Mouse (Mus musculus) left cerebral cortex, adult 9 months (tissue): ENCODE data around the gene Efcab10.

Experiments used
- DNase-seq, 2 experiments: peaks; one replicate each; pipeline ENCODE4 v3.0.0; 2022; ENCODE audit warnings: low spot score in 2 of 2

Efcab10 gene

DNA sequence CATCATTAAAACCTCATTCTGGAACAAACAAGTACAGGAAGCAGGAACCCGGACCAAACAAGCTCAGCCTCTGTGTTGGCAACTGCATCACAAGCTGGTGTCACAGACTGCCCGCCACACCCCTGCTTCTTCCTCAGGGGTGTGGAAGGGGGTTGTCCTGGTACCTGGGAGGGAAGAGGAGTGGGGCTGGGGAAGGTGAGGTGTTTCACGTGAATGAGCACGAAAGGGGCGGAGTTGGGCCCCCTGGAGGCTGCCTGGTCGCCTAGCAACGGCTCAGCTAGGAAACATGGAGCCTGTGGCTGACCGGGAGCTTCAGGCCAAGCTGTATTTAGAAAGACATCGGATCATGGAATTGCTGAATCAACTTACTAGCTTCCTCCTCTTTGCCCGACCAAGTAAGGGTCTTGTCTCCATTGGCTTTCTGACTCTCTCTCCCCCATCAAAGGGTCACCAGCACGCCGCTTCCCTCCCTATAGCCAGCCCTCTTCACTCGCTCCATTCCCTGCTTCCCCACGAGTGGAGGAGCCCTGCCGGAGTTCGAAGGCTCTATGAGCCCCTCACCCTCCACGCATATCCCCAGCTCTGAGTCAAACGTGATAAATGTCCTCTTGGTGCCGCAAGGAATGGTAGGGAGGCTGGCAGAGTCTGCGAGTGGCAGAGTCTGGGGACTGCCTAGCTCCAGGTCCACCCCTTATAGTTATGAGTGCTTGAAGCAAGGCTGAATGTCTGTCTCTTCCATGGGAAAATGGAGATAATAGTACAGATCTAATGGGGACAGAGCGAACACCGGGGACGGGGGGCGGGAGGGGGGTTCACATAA lies at the start of gene Efcab10:
TSS of gene Efcab10 (plus strand) at position 51 of the 820 bp plus-strand sequence.
- peak in 1 of 2 experiments; percentile 67 for DNase-seq

DNA sequence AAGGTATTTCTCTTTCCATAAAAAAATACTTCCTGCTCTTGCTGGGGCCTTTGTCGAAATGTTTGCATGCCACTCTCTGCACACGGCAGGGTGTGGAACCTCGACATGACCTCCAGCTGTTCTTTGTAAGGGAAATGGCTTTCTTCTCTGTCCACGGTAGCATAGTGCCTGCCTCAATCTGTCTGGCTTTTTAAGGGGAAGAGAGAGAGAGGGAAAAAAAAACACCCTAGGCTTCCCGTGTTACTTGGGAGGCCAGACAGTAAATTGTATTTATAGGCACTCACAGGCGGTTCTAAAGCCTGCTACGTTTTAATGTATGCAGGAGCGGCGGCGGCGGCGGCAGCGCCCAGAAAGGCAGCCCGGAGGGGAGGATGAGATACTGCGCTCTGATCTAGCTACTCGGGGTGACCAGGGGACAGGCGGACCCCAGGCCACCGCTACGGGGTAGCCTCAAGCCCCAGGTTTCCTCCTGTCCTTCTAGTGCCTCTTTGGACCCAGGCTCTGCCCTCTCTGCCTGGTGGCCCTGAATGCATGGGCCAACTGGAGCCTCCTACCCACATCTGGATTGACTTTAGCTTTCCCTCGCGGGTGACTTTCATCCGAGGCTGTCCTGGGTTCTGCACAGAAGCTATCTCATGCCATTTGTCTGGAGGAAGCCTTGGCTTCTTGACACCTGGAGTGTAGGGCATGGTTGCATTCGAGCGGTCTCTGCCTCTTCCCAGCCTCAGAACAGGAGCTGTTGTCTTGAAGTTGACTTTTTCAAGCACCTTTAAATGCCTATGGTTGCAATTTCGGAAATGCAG lies 49.5 kb upstream of the Efcab10 start:
- DNase-seq: peak in 1 of 2 experiments; percentile 59

DNA sequence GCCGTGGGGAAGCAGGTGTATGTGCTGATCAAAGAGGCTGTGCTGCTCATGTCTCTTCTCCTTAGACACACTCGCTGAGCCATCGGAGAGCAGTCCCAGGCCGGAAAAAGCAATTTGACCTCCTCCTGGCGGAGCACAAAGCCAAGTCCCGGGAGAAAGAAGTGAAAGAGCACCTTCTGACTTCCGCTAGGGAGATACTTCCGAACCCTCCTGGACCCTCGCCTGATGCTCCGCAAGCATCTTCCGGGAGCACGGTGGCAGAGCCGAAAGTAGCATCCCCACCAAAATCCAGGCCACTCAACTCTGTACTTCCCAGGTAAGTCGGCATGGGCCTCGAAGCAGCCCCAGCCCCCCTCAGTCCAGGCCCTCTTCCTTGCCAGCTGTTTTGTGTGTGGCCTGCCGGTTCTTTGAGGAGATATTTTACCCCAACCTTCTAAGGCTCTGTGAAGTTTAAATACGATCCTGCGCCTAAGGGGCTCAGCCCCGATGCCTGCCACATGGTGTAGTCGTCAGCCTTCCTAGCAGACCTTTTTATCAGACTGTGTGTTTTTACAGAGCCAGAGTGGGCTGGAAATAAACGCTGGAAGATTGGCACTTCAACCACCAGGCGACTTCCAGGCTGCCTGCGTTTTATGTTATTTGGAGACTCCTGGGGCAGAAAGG lies 48.8 kb upstream of the Efcab10 start:
- no peak for DNase-seq

DNA sequence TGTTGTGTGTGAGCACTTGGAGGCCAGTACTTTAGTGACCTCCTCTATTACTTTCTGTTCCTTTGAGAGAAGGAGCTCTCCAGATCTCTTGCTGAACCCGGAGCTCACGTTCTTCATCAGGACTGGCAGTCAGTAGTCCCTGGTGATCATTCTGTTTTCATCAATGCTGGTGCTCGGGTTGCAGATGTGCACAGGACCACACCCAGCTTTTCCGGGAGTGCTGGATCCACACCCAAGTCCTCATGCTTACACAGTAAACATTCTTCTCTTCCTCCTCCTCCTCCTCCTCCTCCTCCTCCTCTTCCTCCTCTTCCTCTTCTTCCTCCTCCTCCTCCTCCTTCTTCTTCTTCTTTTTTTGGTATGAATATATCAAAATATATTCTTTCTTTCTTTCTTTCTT lies 42.0 kb upstream of the Efcab10 start:
- DNase-seq: no peak

DNA sequence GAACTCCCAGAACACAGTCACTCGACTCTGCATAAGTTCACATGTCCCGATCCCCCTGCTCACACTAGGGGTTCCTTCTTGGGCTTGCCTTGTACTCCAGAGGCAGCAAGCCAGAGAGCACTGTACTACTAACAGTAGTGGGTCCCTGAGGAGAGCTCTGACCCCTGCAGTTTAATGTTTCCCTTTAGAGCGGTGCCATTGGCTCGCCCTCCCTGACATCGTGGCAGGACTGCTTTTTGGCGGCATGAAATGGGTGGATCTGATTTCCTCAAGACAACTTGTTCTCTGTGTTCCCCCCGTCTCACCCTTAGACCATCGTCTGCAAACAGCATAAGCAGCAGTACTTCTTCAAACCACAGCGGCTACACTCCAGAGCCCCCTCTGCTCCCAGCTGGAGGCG lies 36.3 kb upstream of the Efcab10 start:
- DNase-seq: no peak

DNA sequence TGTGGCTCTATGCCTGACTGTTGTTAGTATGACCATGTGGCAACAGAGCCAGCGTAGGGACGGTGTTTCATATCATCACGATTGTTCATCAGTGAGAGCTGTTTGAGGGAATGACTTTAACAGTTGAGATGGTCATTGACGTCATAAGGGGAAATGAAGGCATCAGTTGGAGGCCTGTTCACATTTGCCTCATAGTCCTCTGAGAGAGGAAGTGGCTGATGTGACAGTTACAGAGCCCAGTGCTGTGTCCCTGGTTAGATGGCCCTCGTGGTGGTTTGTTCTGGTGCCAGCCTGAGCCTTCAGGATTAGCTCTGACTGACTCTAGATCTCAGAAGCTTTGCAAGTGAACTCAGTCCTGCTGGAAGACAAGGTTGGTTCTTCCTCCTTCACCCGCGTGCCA lies 35.4 kb upstream of the Efcab10 start:
- DNase-seq: no peak

DNA sequence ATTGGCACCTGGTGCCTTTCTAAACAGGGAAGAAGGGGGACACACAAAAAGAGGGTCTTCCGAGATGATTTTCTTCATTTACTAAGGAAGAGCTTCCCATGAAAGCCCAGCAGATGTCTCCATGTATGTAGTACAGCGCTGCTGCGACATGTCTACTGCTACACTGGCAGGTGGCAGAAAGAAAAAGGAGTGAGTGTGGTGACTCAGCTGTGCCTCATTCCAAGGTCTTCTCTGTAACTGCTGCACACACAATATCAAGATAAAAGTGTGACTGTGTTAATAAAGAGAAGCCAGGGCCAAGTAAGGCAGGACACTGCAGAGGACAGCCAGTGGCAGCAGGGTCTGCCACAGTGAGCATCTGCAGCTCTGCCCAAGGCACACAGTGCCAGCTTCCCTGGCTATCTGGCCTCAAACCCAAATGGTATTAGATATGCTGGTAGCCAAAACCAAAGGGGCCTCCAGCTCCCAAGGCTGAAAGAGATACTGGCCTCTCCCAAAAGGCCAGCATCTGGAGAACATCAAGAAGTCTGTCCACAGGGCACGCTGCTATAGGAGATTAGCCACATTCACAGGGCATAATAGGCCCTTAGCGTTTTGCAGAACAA lies 34.7 kb upstream of the Efcab10 start:
- DNase-seq: no peak

DNA sequence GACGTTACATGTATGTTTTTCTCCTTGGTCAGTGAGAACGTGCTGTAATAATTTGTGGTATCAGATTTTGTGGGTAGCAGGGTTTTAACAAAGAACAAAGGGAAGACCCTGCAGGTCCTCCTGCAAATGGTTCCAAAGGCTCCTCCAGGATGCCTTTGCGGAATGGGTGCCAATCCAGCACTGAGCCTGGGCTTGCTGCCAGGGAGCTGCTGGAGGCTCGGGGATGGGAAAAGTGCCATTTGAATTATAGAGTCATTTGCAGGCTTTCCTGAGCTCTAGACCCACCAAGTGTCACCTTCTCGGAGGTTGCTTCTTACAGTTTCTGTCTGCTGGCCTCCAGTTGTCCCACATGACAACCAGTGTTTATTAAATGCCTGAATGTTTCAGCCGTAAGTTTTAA lies 33.9 kb upstream of the Efcab10 start:
- peak; percentile 31 to 85 for DNase-seq

DNA sequence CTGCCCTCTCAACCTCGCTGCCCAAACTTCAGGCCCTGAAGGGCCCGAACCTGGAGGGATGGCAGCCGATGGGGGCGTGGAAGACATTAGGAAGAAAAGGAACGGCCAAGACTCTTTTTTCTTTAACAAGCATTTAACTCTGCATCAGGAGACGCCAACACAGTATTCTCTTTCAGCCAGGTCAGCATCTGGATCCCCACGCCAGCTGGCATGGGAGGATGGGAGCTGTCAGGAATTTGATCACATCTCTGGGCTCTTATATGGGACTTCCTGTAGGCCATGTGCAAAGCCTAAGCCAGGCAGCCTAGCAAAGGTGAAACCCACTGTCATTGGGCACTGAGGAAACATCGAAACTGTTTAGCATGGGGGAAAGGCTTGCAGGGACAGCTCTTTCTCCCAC lies 30.1 kb upstream of the Efcab10 start:
- DNase-seq: no peak

DNA sequence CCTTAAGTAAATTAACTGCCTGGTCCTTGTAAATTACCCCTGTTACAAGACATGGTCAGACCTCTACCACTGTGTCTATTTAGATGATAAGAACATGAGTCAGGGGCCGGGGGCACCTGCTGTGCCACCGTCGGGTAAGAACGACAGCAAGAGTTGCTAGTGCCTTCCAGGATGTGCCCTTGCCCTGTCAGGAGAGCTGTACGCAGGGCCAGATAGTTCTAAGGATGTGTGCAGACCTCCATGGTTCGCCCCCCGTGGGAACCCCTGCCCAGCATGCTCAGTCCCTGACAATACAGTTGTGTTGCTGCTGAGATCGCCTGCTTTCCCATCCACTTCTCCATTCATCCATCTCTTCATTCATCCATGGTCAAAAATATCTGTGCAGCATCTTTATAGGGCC lies 29.5 kb upstream of the Efcab10 start:
- DNase-seq: no peak

DNA sequence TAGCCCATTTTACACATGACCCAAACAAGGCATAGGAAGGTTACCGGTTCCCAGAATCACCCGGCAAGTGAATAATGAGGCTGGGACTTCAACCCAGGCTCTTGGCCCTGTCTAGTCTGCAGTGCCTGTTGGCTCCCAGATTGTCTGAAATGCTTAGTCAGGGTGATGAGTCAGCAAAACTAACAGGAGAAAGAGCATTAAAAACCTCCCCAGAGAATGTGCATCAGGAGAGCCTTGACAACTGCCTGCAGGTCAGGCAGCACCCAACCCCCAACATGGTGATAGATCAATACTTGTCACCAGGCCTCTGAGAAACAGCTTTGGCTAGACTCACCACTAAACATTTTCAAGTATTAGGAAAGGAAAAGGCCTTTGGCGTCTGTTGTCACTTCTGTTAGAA lies 25.1 kb upstream of the Efcab10 start:
- DNase-seq: no peak

DNA sequence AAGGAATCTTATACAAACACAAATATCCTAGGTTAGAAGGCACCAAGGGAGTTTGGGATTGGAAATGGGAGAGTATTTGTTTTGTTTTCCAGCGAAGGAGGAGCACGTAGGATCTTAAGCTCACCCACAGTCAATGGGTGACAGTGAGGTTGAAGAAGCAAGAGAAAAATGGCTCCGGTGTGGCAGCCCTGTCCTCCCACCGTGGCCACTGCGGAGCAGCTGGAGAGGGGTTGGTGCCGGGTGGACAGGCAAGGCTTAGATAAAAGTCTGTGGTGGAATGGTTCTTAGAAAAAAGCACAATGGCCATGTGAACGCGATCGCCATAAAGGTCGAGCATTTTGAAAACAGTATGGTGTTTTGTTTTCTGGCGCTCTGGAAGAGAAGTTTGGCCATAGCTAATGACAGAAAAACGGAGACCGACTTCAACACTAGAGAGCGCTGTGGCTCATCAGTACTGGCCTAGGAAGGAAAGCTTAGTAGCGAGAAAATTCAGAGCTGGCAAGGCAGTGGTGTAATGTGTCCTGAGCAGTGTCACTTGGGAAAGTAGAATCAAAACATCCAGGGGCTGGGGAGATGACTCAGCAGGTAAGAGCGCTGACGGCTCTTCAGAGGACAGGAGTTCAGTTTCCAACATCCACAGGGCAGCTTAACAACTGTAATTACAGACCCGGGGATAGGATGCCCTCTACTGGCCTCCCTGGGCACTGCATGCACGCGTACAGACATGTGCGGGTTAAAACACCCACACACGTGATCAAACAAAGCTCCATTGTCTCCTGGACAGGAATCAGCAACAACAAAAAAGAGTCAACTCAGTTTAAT lies 14.8 kb upstream of the Efcab10 start:
- peak; percentile 40 to 78 for DNase-seq

DNA sequence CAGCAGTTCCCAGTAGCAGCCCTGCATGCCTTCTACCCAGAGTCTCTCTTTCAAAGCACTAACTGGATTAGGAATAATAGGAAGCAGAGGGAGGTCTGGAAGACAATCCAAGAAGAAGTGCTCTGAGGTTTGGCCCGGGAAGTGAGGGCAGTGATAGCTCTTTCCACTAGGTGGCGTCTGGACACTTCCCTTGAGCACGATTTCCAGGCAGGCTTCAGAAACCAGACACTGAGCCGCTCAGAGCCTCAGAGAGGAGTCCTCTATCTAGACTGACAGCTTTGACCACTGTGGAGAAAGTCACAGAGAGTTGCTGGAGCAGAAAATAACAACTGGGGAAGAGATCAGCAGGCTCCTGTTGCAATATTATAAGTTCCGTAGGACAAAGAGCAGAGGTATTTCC lies 5.8 kb upstream of the Efcab10 start:
- peak in 1 of 2 experiments; percentile 84 for DNase-seq

DNA sequence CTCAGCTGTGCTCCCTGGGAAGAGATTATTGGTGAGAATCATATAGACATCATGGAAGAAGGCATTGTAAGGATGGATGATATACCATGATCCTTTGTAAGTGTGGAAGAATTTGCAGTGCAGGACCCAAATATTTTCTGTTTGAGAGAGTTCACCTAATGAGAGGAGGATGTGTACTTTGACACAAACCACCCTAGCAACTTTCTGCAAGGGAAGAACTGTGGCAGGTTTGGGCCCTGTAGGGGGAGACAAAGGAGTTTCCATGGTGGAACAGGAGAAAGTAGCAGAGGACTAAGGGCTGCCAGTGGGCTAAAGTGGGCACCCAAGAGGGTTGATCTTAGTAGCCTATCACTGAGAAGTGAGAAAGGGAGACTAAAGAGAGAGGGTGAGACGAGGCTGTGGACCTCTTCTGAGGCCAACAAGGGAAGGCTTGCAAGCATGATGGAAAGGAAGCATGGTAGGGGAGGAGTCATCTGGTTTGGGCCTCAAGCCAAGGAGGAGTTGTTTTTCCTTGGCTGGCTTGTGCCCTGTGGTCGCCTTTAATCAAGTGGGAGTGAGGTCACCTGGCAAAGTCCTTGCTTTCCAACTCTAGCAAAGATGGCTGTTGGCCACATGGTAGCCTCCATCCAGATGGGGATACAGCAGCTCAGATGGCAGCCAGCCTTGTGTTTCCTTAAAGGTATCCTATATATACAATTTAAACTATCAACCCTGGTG lies 3.7 kb upstream of the Efcab10 start:
- DNase-seq: no peak

DNA sequence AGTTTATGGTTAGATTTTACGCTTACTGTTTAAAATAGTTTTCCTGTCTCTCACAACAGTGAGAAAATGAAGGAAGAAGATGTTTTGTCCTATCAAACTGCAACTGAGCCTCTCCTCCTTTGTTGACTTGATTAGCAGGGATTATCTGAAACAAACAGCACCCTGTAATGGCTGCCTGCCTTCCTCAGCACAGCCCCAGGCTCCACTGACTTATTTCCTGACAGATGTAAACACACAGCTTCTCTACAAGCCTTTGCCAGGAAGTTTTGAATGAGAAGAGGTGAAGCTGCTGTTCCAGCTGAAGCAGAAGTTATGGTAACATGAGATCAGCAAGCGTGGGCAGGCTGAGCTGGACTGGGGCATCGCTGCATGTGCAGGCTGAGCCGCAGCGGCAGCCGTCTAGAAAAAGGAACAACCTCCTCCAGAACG lies 8.6 kb downstream of the Efcab10 start:
- peak in 1 of 2 experiments; percentile 41 for DNase-seq

DNA sequence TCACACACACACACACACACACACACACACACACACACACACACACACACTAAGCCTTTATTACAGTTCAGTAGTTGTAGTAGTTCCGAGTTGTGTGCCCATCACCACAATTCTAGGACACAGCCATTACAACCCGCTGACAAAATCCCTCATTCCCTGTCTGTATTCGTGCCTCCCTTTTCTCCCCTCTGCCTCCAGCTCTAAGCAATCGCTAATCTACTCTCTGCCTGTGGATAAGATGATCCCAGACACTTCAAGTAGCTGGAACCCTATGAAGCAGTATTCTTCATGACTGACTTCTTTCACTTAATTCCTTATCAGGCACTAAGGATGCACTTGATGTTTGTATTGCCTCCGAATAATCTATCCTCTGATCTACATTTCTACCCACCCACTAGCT lies 10.3 kb downstream of the Efcab10 start:
- DNase-seq: no peak

DNA sequence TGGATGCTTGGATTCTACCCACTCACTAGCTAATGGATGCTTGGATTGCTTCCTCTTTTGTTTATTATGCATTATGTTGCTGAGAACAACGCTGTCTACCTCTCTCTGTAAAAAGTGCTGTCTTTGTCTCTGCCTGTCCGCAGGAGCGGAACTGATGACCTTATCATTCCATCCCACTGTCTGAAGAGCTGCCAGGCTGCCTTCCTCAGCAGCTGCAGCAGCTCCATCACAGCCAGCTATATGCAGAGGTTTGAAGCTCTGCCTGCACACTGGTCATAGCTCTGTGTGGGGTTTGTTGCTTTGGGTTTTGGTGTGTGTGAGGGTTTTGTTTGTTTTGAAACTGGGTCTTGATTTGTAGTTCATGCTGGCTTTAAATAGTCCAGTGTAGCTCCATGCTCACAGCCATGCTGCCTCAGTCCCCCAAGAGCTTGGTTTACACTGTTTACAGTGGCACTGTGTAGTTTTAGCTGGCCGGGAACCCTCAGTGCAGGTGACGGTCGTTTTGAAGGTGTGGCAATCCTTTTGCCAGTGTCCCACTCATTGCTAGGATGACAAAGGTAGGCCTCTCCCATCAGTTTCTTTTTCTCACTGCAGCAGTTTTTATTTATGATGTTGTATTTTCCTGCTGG lies 10.9 kb downstream of the Efcab10 start:
- DNase-seq: no peak

DNA sequence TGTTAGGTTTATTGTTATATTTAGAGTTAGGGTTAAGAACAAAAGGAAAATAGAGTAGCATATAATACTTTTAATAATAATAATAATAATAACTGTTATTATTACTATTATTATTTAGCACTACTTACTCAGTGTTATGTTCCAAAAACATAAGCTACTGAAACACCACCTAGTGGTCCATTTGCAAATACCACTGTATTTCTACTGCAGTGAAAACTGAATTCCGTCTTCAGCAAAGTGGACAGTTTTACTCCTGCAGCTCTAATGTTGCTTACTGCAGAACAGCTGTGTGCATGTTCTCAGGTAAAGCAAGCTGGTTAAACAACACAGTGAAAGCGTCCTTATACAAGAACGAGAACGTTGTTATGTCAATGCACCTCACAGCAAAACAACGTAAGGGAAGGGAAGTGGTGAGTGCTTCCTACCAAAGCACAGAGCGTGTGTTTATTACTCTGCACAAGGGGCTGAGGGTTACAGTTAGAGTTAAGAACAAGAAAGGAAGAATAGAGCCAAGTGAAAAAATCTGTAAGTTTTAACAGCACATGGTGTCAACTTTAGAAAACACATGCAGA lies 17.0 kb downstream of the Efcab10 start:
- DNase-seq: no peak

DNA sequence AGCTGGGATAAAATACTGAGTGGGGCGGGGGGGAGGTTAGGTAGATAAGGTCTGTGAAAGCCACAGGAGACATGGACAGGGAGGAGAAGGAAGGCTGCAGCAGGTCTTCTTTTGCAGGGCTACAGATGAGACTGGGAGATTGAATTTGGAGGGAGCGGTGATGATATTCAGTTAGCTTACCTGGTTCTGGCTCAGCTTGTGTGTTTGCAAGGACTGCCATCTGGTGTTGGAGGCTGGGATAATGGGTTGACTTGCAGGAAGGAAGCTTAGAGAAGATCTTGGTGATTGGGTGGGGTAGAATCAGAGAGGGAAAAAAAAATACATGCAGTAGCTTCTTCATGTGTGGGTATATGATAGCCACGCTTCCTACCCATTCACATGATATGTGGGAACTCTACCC lies 29.7 kb downstream of the Efcab10 start:
- DNase-seq: peak in 1 of 2 experiments; percentile 83

DNA sequence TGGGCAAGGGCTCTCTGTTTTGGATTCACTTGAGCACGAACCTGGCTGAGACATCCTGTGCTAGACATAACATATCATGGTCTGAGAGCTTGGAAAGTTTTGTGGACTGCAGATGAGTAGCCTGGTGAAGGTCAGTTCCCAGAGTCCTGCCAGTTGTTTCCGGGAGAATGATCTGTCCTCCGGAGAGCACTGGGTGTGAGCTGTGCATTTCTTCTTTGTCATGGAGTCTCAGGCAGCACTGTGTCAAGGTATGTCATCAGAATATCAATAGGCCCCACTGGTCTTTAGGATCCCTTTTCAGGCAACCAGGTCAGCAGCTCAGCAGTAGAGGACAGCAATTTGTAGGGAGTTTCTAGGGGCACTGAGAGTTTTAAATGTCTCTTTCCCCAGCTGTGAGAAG lies 32.6 kb downstream of the Efcab10 start:
- DNase-seq: no peak
